Mouse (Mus musculus): ENCODE results near the gene Rufy2. TPM values are rescaled to one million over a fixed set of nuclear protein-coding genes. Genes with fewer than 3 reads are reported as not detected.

Gene Rufy2
- polyA plus RNA-seq, 1 experiment = 3.0 TPM

GRCm38 (mm10) chr10:63024580-63024910 lies 44.5 kb downstream of the Rufy2 start:
- no peak for TF ChIP-seq POLR2AphosphoS2 (IDR thresholded peaks at IDR 0.05; ENCODE audit: insufficient read length, low read depth)
- no peak for TF ChIP-seq USF1 (IDR thresholded peaks at IDR 0.05; ENCODE audit: low read depth)
- TF ChIP-seq REST (IDR thresholded peaks at IDR 0.05; ENCODE audit: insufficient read depth, insufficient read length) = no peak
- H3K27me3 ChIP-seq (ENCODE audit: control insufficient read depth, insufficient read depth, insufficient read length) = no peaks in the 10 kb centered on the region
- H3K36me3 ChIP-seq (ENCODE audit: control insufficient read depth, insufficient read depth) = no peaks in the 10 kb centered on the region
- peaks cover 38% of the 10 kb centered on the region for H3K79me2 ChIP-seq (ENCODE audit: control insufficient read depth, insufficient read depth)
- peak overlapping the region; percentile 98 for H3K4me3 ChIP-seq
- H3ac ChIP-seq (ENCODE audit: control insufficient read depth, insufficient read length) = peak overlapping the region; percentile 75
- peak overlapping the region; percentile 83 for H3K4me2 ChIP-seq (ENCODE audit: low read depth)

GRCm38 (mm10) chr10:63025016-63025415 lies 45.0 kb downstream of the Rufy2 start:
- H3K27me3 ChIP-seq (ENCODE audit: control insufficient read depth, insufficient read depth, insufficient read length) = no peaks in the 10 kb centered on the region
- H3K4me2 ChIP-seq (ENCODE audit: low read depth) = peak overlapping the region; percentile 83
- no peak for TF ChIP-seq POLR2A (IDR thresholded peaks at IDR 0.05; ENCODE audit: insufficient read length, low read depth)
- TF ChIP-seq TCF12 (IDR thresholded peaks at IDR 0.05; ENCODE audit: insufficient read depth, poor library complexity, severe bottlenecking) = no peak
- no peak for TF ChIP-seq SRF (IDR thresholded peaks at IDR 0.05; ENCODE audit: control insufficient read depth, insufficient read length, low read depth)
- TF ChIP-seq REST (IDR thresholded peaks at IDR 0.05; ENCODE audit: insufficient read depth, insufficient read length) = no peak
- no peak for TF ChIP-seq USF1 (IDR thresholded peaks at IDR 0.05; ENCODE audit: low read depth)
- no peak for TF ChIP-seq TCF3 (IDR thresholded peaks at IDR 0.05; ENCODE audit: insufficient read length, low read depth)
- no peak for TF ChIP-seq MYOD1 (IDR thresholded peaks at IDR 0.05; ENCODE audit: control insufficient read depth in 1 of 3, insufficient read length in 2 of 3, low read depth in 2 of 3)
- TF ChIP-seq E2F4 (IDR thresholded peaks at IDR 0.05; ENCODE audit: insufficient read depth) = no peak
- H3ac ChIP-seq (ENCODE audit: control insufficient read depth, insufficient read length) = no peak overlapping the region
- H3K4me3 ChIP-seq = peak overlapping the region; percentile 98
- peaks cover 34% of the 10 kb centered on the region for H3K79me2 ChIP-seq (ENCODE audit: control insufficient read depth, insufficient read depth)
- H3K36me3 ChIP-seq (ENCODE audit: control insufficient read depth, insufficient read depth) = no peaks in the 10 kb centered on the region

- Histone ChIP-seq H3ac (ENCODE audit: control insufficient read depth, insufficient read length) (no peak overlapping the region), H3K4me2 (ENCODE audit: low read depth) (peak overlapping the region; percentile 83), H3K4me3 (peak overlapping the region; percentile 98), H3K36me3 (ENCODE audit: control insufficient read depth, insufficient read depth) (no peaks in the 10 kb centered on the region), H3K27me3 (ENCODE audit: control insufficient read depth, insufficient read depth, insufficient read length) (no peaks in the 10 kb centered on the region), H3K79me2 (ENCODE audit: control insufficient read depth, insufficient read depth) (peaks cover 28% of the 10 kb centered on the region)
- TF ChIP-seq MYOG (IDR thresholded peaks at IDR 0.05; ENCODE audit: control insufficient read depth in 1 of 3, insufficient read depth in 1 of 3, insufficient read length in 2 of 3, low read depth in 2 of 3) = no peak
Measured at GRCm38 (mm10) chr10:63025491-63026011, 45.5 kb downstream of the Rufy2 start.

- Histone ChIP-seq H3K79me2 (ENCODE audit: control insufficient read depth, insufficient read depth) (peaks cover 21% of the 10 kb centered on the region), H3K27me3 (ENCODE audit: control insufficient read depth, insufficient read depth, insufficient read length) (no peaks in the 10 kb centered on the region), H3K4me3 (no peak overlapping the region), H3K36me3 (ENCODE audit: control insufficient read depth, insufficient read depth) (no peaks in the 10 kb centered on the region), H3ac (ENCODE audit: control insufficient read depth, insufficient read length) (no peak overlapping the region), H3K4me2 (ENCODE audit: low read depth) (no peak overlapping the region)
- no peak for TF ChIP-seq TCF3 (IDR thresholded peaks at IDR 0.05; ENCODE audit: insufficient read length, low read depth)
- no peak for TF ChIP-seq USF1 (IDR thresholded peaks at IDR 0.05; ENCODE audit: low read depth)
- no peak for TF ChIP-seq POLR2AphosphoS2 (IDR thresholded peaks at IDR 0.05; ENCODE audit: insufficient read length, low read depth)
- no peak for TF ChIP-seq E2F4 (IDR thresholded peaks at IDR 0.05; ENCODE audit: insufficient read depth)
- no peak for TF ChIP-seq SRF (IDR thresholded peaks at IDR 0.05; ENCODE audit: control insufficient read depth, insufficient read length, low read depth)
- TF ChIP-seq REST (IDR thresholded peaks at IDR 0.05; ENCODE audit: insufficient read depth, insufficient read length) = no peak
- TF ChIP-seq MYOD1 (IDR thresholded peaks at IDR 0.05; ENCODE audit: control insufficient read depth in 1 of 3, insufficient read length in 2 of 3, low read depth in 2 of 3) = no peak
Measured at GRCm38 (mm10) chr10:63026156-63026794, 46.3 kb downstream of the Rufy2 start.

- Histone ChIP-seq H3ac (ENCODE audit: control insufficient read depth, insufficient read length) (no peak overlapping the region), H3K4me3 (no peak overlapping the region), H3K36me3 (ENCODE audit: control insufficient read depth, insufficient read depth) (no peaks in the 10 kb centered on the region), H3K27me3 (ENCODE audit: control insufficient read depth, insufficient read depth, insufficient read length) (no peaks in the 10 kb centered on the region), H3K4me2 (ENCODE audit: low read depth) (no peak overlapping the region), H3K79me2 (ENCODE audit: control insufficient read depth, insufficient read depth) (peaks cover 16% of the 10 kb centered on the region)
- TF ChIP-seq REST (IDR thresholded peaks at IDR 0.05; ENCODE audit: insufficient read depth, insufficient read length) (no peak), MAX (IDR thresholded peaks at IDR 0.05; ENCODE audit: low read depth) (no peak), CEBPB (IDR thresholded peaks at IDR 0.05; ENCODE audit: insufficient read depth, poor library complexity, severe bottlenecking) (no peak), MYOG (IDR thresholded peaks at IDR 0.05; ENCODE audit: control insufficient read depth in 1 of 3, insufficient read depth in 1 of 3, insufficient read length in 2 of 3, low read depth in 2 of 3) (no peak), SRF (IDR thresholded peaks at IDR 0.05; ENCODE audit: control insufficient read depth, insufficient read length, low read depth) (no peak), TCF3 (IDR thresholded peaks at IDR 0.05; ENCODE audit: insufficient read length, low read depth) (no peak), MYOD1 (IDR thresholded peaks at IDR 0.05; ENCODE audit: control insufficient read depth in 1 of 3, insufficient read length in 2 of 3, low read depth in 2 of 3) (no peak), E2F4 (IDR thresholded peaks at IDR 0.05; ENCODE audit: insufficient read depth) (no peak), POLR2AphosphoS2 (IDR thresholded peaks at IDR 0.05; ENCODE audit: insufficient read length, low read depth) (no peak), TCF12 (IDR thresholded peaks at IDR 0.05; ENCODE audit: insufficient read depth, poor library complexity, severe bottlenecking) (no peak), USF1 (IDR thresholded peaks at IDR 0.05; ENCODE audit: low read depth) (no peak), POLR2A (IDR thresholded peaks at IDR 0.05; ENCODE audit: insufficient read length, low read depth) (no peak)
Measured at GRCm38 (mm10) chr10:63026795-63027160, 46.8 kb downstream of the Rufy2 start.
